Comparison of ENCODE assay signal across 8 mouse cellular contexts in genomic region chr1:24005070-24005804, GRCm38 (mm10). TPM values are rescaled to one million over a fixed set of nuclear protein-coding genes. Genes with fewer than 3 reads are reported as not detected.
DNase-seq lines count a peak whose midpoint lies in the region; ATAC-seq lines count a peak whose summit lies in the region.

TSS of gene Sdhaf4 (minus strand) at chr1:24005656.

- peaks cover 29% of the 10 kb centered on the region; the same call in 1 of the 2 replicates for H3K36me3 ChIP-seq in forebrain, embryonic 14.5 days (ENCODE audit: control insufficient read depth, insufficient read depth, low read length)
- peaks cover 15% of the 10 kb centered on the region for H3K36me3 ChIP-seq in neural tube, embryonic 15.5 days

- H3K9ac ChIP-seq in forebrain, embryonic 14.5 days (ENCODE audit: low read length): peak within 1 kb of the TSS; percentile 79
- peak within 1 kb of the TSS; percentile 54 for H3K9ac ChIP-seq in neural tube, embryonic 15.5 days (replicated peaks)

- no peaks in the 10 kb centered on the region for H3K27me3 ChIP-seq in forebrain, embryonic 14.5 days (replicated peaks; ENCODE audit: control insufficient read depth, insufficient read depth, low read length)
- no peaks in the 10 kb centered on the region for H3K27me3 ChIP-seq in neural tube, embryonic 15.5 days (replicated peaks)

- intact Hi-C loops in heart, postnatal 14 days (cut with DNase I): loop anchor here (5.0 kb wide), 2 partner anchors 83 to 97 kb away; partner anchors contain the start of genes Fam135a and Smap1

- H3K4me1 ChIP-seq in forebrain, embryonic 14.5 days (ENCODE audit: control insufficient read depth, insufficient read depth, low read length): peaks cover 4% of the 10 kb centered on the region
- H3K4me1 ChIP-seq in neural tube, embryonic 15.5 days: peaks cover 10% of the 10 kb centered on the region

- H3K27ac ChIP-seq in forebrain, embryonic 14.5 days (ENCODE audit: low read depth, low read length): peak within 1 kb of the TSS; percentile 89
- H3K27ac ChIP-seq in neural tube, embryonic 15.5 days (replicated peaks): peak within 1 kb of the TSS; percentile 87

- peak within 1 kb of the TSS; percentile 62 for H3K4me3 ChIP-seq in forebrain, embryonic 14.5 days (ENCODE audit: low read depth, low read length)
- H3K4me3 ChIP-seq in neural tube, embryonic 15.5 days (replicated peaks): peak within 1 kb of the TSS; percentile 52

- peak within 1 kb of the TSS; percentile 71 for H3K4me2 ChIP-seq in forebrain, embryonic 14.5 days (ENCODE audit: low read length)
- peak within 1 kb of the TSS; percentile 58 for H3K4me2 ChIP-seq in neural tube, embryonic 15.5 days

- peak; percentile 93 for DNase-seq in ES-CJ7 (ENCODE audit: low read depth, low spot score)
- DNase-seq in cerebellum, adult 11 months: peak; percentile 90
- DNase-seq in forebrain, embryonic 14.5 days (ENCODE audit: low spot score): peak; percentile 96
- DNase-seq in heart, postnatal 14 days: peak; percentile 95 to 96
- DNase-seq in layer of hippocampus, adult 11-12 months (ENCODE audit: low spot score): peak; percentile 92
- DNase-seq in lung, adult 18-20 months: peak; percentile 88 to 92
- DNase-seq in testis, postnatal 14 days (ENCODE audit: low spot score): peak; percentile 90

- peak; percentile 98 for ATAC-seq in forebrain, embryonic 14.5 days
- peak; percentile 96 for ATAC-seq in neural tube, embryonic 15.5 days (ENCODE audit: low FRiP score)

- no peaks in the 10 kb centered on the region for H3K9me3 ChIP-seq in forebrain, embryonic 14.5 days (replicated peaks; ENCODE audit: control insufficient read depth, low read length)
- no peaks in the 10 kb centered on the region for H3K9me3 ChIP-seq in neural tube, embryonic 15.5 days (replicated peaks)

- 2% methylated on average over 47 of the region's 47 CpGs for WGBS in forebrain, embryonic 14.5 days
- WGBS in neural tube, embryonic 15.5 days: 1% methylated on average over 47 of the region's 47 CpGs

RNA-seq across cellular contexts. Expression of gene Sdhaf4, which starts in this region (rescaled TPM):
- polyA plus RNA-seq in forebrain, embryonic 14.5 days (2014; fragmentation: Nextera tagmentation; extraction: Ambion mirVana): 131 and 147 TPM in 2 replicates
- 10 to 100 TPM; 66.8 to 70.0 TPM for total RNA-seq in heart, postnatal 14 days (2021)
- polyA plus RNA-seq in neural tube, embryonic 15.5 days (2015; fragmentation: Nextera tagmentation; extraction: Ambion mirVana): 79.2 and 85.2 TPM in 2 replicates

Comparison
In these comparisons a context has a peak if more than half of its experiments do, and no peak if none do; other contexts are left out.
1. Peak in every context shown above with its lines: DNase-seq, ATAC-seq, H3K4me3 ChIP-seq and H3K27ac ChIP-seq.